Mouse (Mus musculus) intestine, postnatal 0 days (tissue): ENCODE measurements around the gene Taco1. TPM values are rescaled to one million over a fixed set of nuclear protein-coding genes. Genes with fewer than 3 reads are reported as not detected.

ENCODE experiments used
- ATAC-seq: fragments of 200-750 bp; cut with Nextera tagmentation; 2 replicates; pipeline ENCODE4 v1.8.0; 2017; ENCODE audit warnings: mild to moderate bottlenecking, moderate TSS enrichment, moderate library complexity
- H3K27ac ChIP-seq: fragments of 300-500 bp; sonication (generic); 2 replicates; pipeline ENCODE4 v1.5.1; 2014; ENCODE audit warnings: mild to moderate bottlenecking, low read depth, low read length, moderate library complexity
- H3K27me3 ChIP-seq: fragments of 300-500 bp; sonication (generic); replicated peaks from 2 replicates; pipeline ENCODE4 v1.6.1; 2014; ENCODE audit warnings: low read length, mixed read lengths; ENCODE audit not compliant: control insufficient read depth, insufficient read depth
- H3K36me3 ChIP-seq: fragments of 300-500 bp; sonication (generic); 2 replicates; pipeline ENCODE4 v1.6.1; 2014; ENCODE audit warnings: mild to moderate bottlenecking, moderate library complexity; ENCODE audit not compliant: control insufficient read depth, insufficient read depth
- H3K4me1 ChIP-seq: fragments of 300-500 bp; sonication (generic); replicated peaks from 2 replicates; pipeline ENCODE4 v1.6.1; 2014; ENCODE audit warnings: antibody characterized with exemption, low read length, mixed read lengths; ENCODE audit not compliant: control insufficient read depth, insufficient read depth
- H3K4me2 ChIP-seq: fragments of 300-500 bp; sonication (generic); replicated peaks from 2 replicates; pipeline ENCODE4 v1.6.1; 2014; ENCODE audit warnings: low read depth, mild to moderate bottlenecking, moderate library complexity
- H3K4me3 ChIP-seq: fragments of 300-500 bp; sonication (generic); 2 replicates; pipeline ENCODE4 v1.5.1; 2014; ENCODE audit warnings: low read depth, low read length
- H3K9ac ChIP-seq: fragments of 300-500 bp; sonication (generic); 2 replicates; pipeline ENCODE4 v1.6.1; 2014; ENCODE audit warnings: mild to moderate bottlenecking, low read depth, low read length
- H3K9me3 ChIP-seq: fragments of 300-500 bp; sonication (generic); 2 replicates; pipeline ENCODE4 v1.6.1; 2016; ENCODE audit warnings: mixed run types; ENCODE audit not compliant: control insufficient read depth
- CTCF ChIP-seq: sonication (generic); IDR thresholded peaks from 2 replicates; pipeline ENCODE4 v1.5.1; 2016; ENCODE audit warnings: low read depth, mild to moderate bottlenecking, control low read depth, antibody characterized with exemption, moderate library complexity
- WGBS: fragments of 180-500 bp; shearing (Covaris S2); extraction: QIAGEN DNeasy Blood & Tissue Kit; methylation state at CpG from one replicate; pipeline ENCODE4 v1.1.7; 2014; 5-methylcytosine and 5-hydroxymethylcytosine counted together
- polyA plus RNA-seq: library from polyadenylated mRNA; unstranded; fragments of >200 nt; fragmentation: Nextera tagmentation; extraction: Ambion mirVana; gene quantifications from 2 replicates; pipeline ENCODE4 v1.2.1, GENCODE M21; 2015

Gene Taco1
- polyA plus RNA-seq, 1 experiment from 2014 or later: 9.0 TPM

DNA sequence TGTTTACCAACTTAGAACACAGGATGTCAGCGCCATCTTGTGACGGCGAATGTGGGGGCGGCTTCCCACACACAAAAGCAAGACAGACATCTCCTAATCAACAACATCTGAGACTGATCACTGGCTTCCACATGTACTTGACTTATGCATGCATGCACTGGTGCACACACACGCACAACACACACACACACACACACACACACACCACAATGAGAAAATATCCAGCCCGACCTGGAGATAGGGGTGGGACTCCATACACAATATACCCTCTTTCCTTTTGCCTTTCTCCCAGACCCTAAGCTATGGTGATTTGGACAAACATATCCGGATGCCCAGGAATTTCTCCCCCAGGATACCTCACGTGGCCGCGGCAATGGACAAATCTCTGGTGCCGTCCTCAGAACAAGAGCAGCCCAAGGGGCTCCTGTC is 32.4 kb upstream of the Taco1 start:
- H3K9ac ChIP-seq: peak overlapping the region; percentile 11; the same call in 1 of the 2 replicates
- no peak for ATAC-seq
- no peaks in the 10 kb centered on the region for H3K36me3 ChIP-seq
- H3K4me3 ChIP-seq: no peak overlapping the region
- WGBS: 33% methylated on average over 11 of the region's 11 CpGs
- peak overlapping the region; percentile 47 for H3K4me2 ChIP-seq
- peak overlapping the region; percentile 62 for H3K27ac ChIP-seq
- 0 out of 2 replicates have a peak, but pooled peaks cover 3% of the 10 kb centered on the region for H3K4me1 ChIP-seq
- no peaks in the 10 kb centered on the region for H3K9me3 ChIP-seq
- no peaks in the 10 kb centered on the region for H3K27me3 ChIP-seq
- TF ChIP-seq CTCF: peak; percentile 29; the same call in 1 of the 2 replicates

DNA sequence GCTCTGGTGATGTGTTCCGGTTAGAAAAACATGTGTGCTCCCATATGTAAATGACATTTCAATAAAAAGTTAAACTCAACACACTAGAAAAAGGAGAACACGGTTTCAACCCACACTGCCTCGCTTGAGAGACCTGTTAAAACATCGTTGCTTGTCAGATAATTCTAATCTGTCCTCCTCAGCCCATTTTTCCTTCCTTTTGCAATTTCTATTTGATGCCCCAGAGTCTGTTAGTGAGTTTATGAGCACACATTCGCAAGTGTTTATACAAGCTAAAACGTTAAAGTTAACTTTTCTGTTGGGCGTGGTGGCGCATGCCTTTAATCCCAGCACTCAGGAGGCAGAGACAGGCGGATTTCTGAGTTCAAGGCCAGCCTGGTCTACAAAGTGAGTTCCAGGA is 30.9 kb upstream of the Taco1 start:
- Histone ChIP-seq H3K9me3 (no peaks in the 10 kb centered on the region), H3K9ac (no peak overlapping the region), H3K36me3 (no peaks in the 10 kb centered on the region), H3K4me1 (0 out of 2 replicates have a peak, but pooled peaks cover 3% of the 10 kb centered on the region), H3K4me2 (no peak overlapping the region), H3K27me3 (no peaks in the 10 kb centered on the region), H3K27ac (no peak overlapping the region), H3K4me3 (no peak overlapping the region)
- no peak for TF ChIP-seq CTCF
- ATAC-seq: no peak
- 83% methylated on average over 9 of the region's 9 CpGs for WGBS

DNA sequence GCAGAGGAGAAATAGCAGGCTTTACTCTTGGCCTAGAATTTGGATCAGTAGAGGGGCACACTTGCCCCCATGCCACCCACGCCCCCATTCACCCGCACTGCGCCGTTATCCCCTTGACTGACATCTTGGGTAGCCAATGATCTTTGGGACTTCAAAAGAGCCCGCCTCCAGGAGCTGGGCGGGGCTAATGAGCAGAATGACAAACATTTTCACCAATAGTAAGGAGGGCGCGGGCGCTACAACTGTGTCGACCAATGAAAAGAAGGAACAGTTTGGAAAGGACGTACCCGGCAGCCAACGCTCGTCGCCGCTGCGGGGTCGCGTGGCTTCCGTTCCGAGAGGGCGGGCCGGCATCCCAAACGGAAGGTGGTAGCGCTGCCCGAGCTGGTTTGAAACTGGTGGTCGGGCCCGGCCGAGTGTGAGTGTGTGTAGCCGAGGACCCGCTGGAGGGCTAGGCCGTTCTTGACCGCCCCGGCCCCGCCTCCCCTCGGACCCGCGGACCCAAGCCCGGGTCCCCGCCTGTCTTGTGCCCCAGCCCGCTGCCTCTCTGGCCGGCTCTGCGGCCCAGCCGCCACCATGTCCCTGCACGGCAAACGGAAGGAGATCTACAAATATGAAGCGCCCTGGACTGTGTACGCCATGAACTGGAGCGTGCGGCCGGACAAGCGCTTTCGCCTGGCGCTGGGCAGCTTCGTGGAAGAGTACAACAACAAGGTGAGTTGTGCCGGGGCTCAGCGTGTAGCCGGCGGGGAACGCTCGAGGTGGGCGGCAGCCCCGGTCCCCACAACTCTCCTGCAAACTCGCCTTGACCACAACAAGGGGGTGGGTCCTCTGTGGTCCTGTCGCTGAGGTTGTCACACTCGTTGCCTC is 29.1 kb upstream of the Taco1 start, which contains the start of gene Dcaf7:
Dcaf7 (plus strand) TSS at position 325 of the 870 bp plus-strand sequence.
- Histone ChIP-seq H3K9ac (peak within 1 kb of the TSS; percentile 91), H3K4me1 (0 out of 2 replicates have a peak, but pooled peaks cover 3% of the 10 kb centered on the region), H3K36me3 (no peaks in the 10 kb centered on the region), H3K27ac (peak within 1 kb of the TSS; percentile 90), H3K4me3 (peak within 1 kb of the TSS; percentile 97), H3K4me2 (peak within 1 kb of the TSS; percentile 75), H3K27me3 (no peaks in the 10 kb centered on the region), H3K9me3 (no peaks in the 10 kb centered on the region)
- WGBS: under 1% methylated on average over 66 of the region's 66 CpGs
- no peak for TF ChIP-seq CTCF
- ATAC-seq: peak; percentile 99

DNA sequence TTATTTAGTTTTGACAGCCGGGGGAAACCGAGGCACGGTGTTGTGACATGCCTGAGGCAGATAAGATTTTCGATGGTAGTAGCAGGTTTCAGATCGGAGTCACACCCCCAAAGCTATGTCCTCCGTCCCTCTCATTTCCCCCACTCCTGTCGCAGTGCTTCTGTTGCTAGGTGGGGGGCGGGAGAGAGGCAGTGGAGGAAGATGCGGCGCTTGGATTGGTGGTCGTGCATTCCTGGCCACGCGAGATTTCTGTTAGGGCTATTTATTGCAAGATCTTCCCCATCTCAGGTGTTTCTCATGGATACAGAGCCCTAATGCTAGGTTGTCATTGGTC is 28.5 kb upstream of the Taco1 start:
- ATAC-seq: no peak
- no peaks in the 10 kb centered on the region for H3K9me3 ChIP-seq
- under 1% methylated on average over 13 of the region's 13 CpGs for WGBS

DNA sequence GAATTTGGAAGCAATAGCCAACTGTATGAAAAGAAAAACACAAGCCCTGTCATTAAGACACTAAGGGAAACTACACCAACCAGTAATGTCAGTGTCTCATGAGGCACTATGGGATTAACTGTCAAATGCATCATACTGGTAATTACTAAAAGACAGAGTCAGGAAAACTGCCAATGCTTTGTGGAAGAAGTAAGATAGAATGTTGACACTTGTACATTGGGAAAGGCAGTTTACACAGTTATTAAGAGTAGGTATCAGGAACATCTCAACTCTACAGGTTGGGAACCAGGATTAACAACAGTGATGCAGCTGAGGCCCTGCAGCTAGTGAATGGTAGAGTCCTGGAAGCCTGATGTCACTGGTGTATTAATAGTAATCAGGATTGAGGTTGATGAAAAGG is 21.5 kb upstream of the Taco1 start:
- Histone ChIP-seq H3K36me3 (peaks cover 27% of the 10 kb centered on the region), H3K4me2 (no peak overlapping the region), H3K4me3 (no peak overlapping the region), H3K27me3 (no peaks in the 10 kb centered on the region), H3K9me3 (no peaks in the 10 kb centered on the region), H3K4me1 (no peaks in the 10 kb centered on the region), H3K27ac (no peak overlapping the region), H3K9ac (no peak overlapping the region)
- TF ChIP-seq CTCF: no peak
- ATAC-seq: no peak

More for the DNA sequence above, 28.5 kb upstream of the Taco1 start:
- no peaks in the 10 kb centered on the region for H3K36me3 ChIP-seq
- peak overlapping the region; percentile 91 for H3K9ac ChIP-seq
- peak overlapping the region; percentile 75 for H3K4me2 ChIP-seq
- H3K27ac ChIP-seq: peak overlapping the region; percentile 90
- 0 out of 2 replicates have a peak, but pooled peaks cover 3% of the 10 kb centered on the region for H3K4me1 ChIP-seq
- H3K4me3 ChIP-seq: peak overlapping the region; percentile 97
- H3K27me3 ChIP-seq: no peaks in the 10 kb centered on the region
- TF ChIP-seq CTCF: peak; percentile 42

DNA sequence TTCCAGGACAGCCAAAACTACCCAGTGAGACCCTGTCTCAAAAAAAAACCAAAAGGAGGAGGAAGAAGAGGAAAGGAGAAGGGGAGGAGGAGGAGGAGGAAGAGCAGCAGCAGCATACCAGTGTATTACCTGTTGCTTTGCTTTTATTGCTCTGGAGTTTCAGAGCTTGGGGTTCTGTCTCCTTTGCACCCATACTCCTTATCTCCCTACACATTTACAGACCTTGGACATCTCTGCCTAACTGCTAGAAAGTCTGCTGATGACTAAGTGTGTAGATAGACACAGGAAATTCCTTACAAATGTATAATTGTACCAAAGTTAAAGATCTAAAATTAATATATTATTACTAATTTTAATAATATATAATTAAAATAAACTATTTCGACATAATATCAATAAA is 20.6 kb upstream of the Taco1 start:
- 89% methylated on average over 1 of the region's 1 CpGs for whole genome bisulfite sequencing
- Histone ChIP-seq H3K9me3 (no peaks in the 10 kb centered on the region), H3K4me2 (no peak overlapping the region), H3K4me1 (no peaks in the 10 kb centered on the region), H3K9ac (no peak overlapping the region), H3K27me3 (no peaks in the 10 kb centered on the region), H3K4me3 (no peak overlapping the region), H3K36me3 (peaks cover 32% of the 10 kb centered on the region), H3K27ac (no peak overlapping the region)
- no peak; the same call in 1 of the 2 replicates for ATAC-seq
- TF ChIP-seq CTCF: no peak
